Mouse (Mus musculus): ENCODE measurements around the gene Amph. TPM values are rescaled to one million over a fixed set of nuclear protein-coding genes. Genes with fewer than 3 reads are reported as not detected.
"Not testable (repeated sequence)": the region's sequence is repeated elsewhere in the genome, so short reads cannot be mapped to it uniquely, and the experiment has no call there.

Gene Amph
- polyA plus RNA-seq, 1 experiment: 159 TPM

- DNase-seq: peak; percentile 69 to 89
- Histone ChIP-seq H3K4me1 (ENCODE audit: control insufficient read depth, insufficient read depth, low read length) (peaks cover 13% of the 10 kb centered on the region), H3K27me3 (ENCODE audit: control insufficient read depth, insufficient read depth, low read length) (no peaks in the 10 kb centered on the region), H3K27ac (ENCODE audit: insufficient read depth, low read length) (no peak overlapping the region), H3K4me3 (replicated peaks; ENCODE audit: insufficient read depth, low read depth, low read length) (no peak overlapping the region)
- 22% methylated on average over 4 of the region's 4 CpGs for WGBS
- no peak for TF ChIP-seq CTCF (IDR thresholded peaks at IDR 0.05; ENCODE audit: borderline replicate concordance, insufficient read depth, low read depth, low read length)
- TF ChIP-seq POLR2A (IDR thresholded peaks at IDR 0.05; ENCODE audit: borderline replicate concordance, insufficient read depth, low read length): no peak
These were observed 149.1 kb downstream of the Amph start for GRCm38 (mm10) chr13:19097117-19097516.

- peak overlapping the region; percentile 46 for H3K27ac ChIP-seq (ENCODE audit: insufficient read depth, low read length)
- H3K4me1 ChIP-seq (ENCODE audit: control insufficient read depth, insufficient read depth, low read length): peaks cover 5% of the 10 kb centered on the region
- peak in 1 of 2 experiments; percentile 47 for DNase-seq
- no peaks in the 10 kb centered on the region for H3K27me3 ChIP-seq (ENCODE audit: control insufficient read depth, insufficient read depth, low read length)
- no peak overlapping the region for H3K4me3 ChIP-seq (replicated peaks; ENCODE audit: insufficient read depth, low read depth, low read length)
- WGBS: 36% methylated on average over 10 of the region's 10 CpGs
- TF ChIP-seq POLR2A (IDR thresholded peaks at IDR 0.05; ENCODE audit: borderline replicate concordance, insufficient read depth, low read length): no peak
- TF ChIP-seq CTCF (IDR thresholded peaks at IDR 0.05; ENCODE audit: borderline replicate concordance, insufficient read depth, low read depth, low read length): no peak
These were observed 153.9 kb downstream of the Amph start for GRCm38 (mm10) chr13:19101889-19102402.

GRCm38 (mm10) chr13:19106418-19106817 lies 158.4 kb downstream of the Amph start:
- DNase-seq: peak in 1 of 2 experiments; percentile 53
- Histone ChIP-seq H3K27me3 (ENCODE audit: control insufficient read depth, insufficient read depth, low read length) (no peaks in the 10 kb centered on the region), H3K4me1 (ENCODE audit: control insufficient read depth, insufficient read depth, low read length) (peaks cover 5% of the 10 kb centered on the region), H3K27ac (ENCODE audit: insufficient read depth, low read length) (no peak overlapping the region), H3K4me3 (replicated peaks; ENCODE audit: insufficient read depth, low read depth, low read length) (no peak overlapping the region)
- TF ChIP-seq POLR2A (IDR thresholded peaks at IDR 0.05; ENCODE audit: borderline replicate concordance, insufficient read depth, low read length): no peak
- peak; percentile 59; the same call in 1 of the 2 replicates for TF ChIP-seq CTCF (IDR thresholded peaks at IDR 0.05; ENCODE audit: borderline replicate concordance, insufficient read depth, low read depth, low read length)
- WGBS: 28% methylated on average over 5 of the region's 5 CpGs

- TF ChIP-seq CTCF (IDR thresholded peaks at IDR 0.05; ENCODE audit: borderline replicate concordance, insufficient read depth, low read depth, low read length): no peak
- no peak for TF ChIP-seq POLR2A (IDR thresholded peaks at IDR 0.05; ENCODE audit: borderline replicate concordance, insufficient read depth, low read length)
- 68% methylated on average over 3 of the region's 3 CpGs for WGBS
- H3K27ac ChIP-seq (ENCODE audit: insufficient read depth, low read length): no peak overlapping the region
- no peaks in the 10 kb centered on the region for H3K27me3 ChIP-seq (ENCODE audit: control insufficient read depth, insufficient read depth, low read length)
- DNase-seq: no peak
- no peak overlapping the region for H3K4me3 ChIP-seq (replicated peaks; ENCODE audit: insufficient read depth, low read depth, low read length)
- no peaks in the 10 kb centered on the region; the same call in none of the 2 replicates for H3K4me1 ChIP-seq (ENCODE audit: control insufficient read depth, insufficient read depth, low read length)
These were observed 161.3 kb downstream of the Amph start for GRCm38 (mm10) chr13:19109331-19109730.

DNA sequence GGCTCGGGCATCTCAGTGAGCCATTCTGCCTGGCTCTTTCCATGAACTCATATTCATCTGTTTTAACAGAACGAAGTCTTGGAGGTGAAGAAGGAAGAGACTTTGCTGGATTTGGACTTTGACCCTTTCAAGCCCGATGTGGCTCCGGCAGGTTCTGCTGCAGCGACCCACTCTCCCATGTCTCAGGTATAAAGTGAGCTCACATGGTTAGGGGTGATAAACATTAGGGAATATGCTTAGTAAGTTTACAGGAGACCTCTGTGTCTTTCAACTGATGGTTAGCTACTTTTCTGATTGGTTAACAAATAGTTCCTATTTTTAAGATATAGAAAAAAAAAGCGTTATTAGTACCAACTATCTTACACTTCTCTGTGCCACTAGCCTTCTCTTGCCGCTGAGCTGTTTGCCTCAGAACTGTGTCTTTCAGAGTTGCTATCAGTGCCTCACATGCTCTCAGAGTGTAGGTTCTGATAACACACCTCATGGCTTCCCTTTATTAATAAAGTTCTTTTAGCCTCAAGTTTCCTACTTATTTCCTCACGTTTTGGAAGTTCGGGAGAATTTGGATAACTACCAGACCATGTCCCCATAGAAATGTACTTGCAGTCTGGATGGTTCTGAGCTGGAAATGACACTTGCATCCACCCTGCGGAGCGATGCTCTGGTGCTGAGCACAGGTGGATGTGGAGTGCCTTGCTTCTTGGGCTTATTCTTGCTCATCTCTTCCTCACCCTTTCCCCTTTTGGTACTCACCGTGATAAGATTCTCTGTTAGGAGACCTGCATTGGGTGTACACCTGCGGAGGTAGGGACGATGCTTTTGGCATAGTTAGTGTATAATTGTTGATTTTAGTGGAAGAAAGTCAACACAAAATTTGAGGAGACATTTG lies 165.3 kb downstream of the Amph start:
- H3K4me3 ChIP-seq (replicated peaks; ENCODE audit: insufficient read depth, low read depth, low read length): no peak overlapping the region
- DNase-seq: no peak
- no peak for TF ChIP-seq CTCF (IDR thresholded peaks at IDR 0.05; ENCODE audit: borderline replicate concordance, insufficient read depth, low read depth, low read length)
- no peak for TF ChIP-seq POLR2A (IDR thresholded peaks at IDR 0.05; ENCODE audit: borderline replicate concordance, insufficient read depth, low read length)
- H3K27me3 ChIP-seq (ENCODE audit: control insufficient read depth, insufficient read depth, low read length): no peaks in the 10 kb centered on the region
- no peaks in the 10 kb centered on the region; the same call in 1 of the 2 replicates for H3K4me1 ChIP-seq (ENCODE audit: control insufficient read depth, insufficient read depth, low read length)
- H3K27ac ChIP-seq (ENCODE audit: insufficient read depth, low read length): no peak overlapping the region
- 91% methylated on average over 14 of the region's 14 CpGs for WGBS

GRCm38 (mm10) chr13:19114761-19115160 lies 166.8 kb downstream of the Amph start:
- not testable (repeated sequence) for H3K27me3 ChIP-seq (ENCODE audit: control insufficient read depth, insufficient read depth, low read length); H3K4me3 ChIP-seq (replicated peaks; ENCODE audit: insufficient read depth, low read depth, low read length); H3K27ac ChIP-seq (ENCODE audit: insufficient read depth, low read length); H3K4me1 ChIP-seq (ENCODE audit: control insufficient read depth, insufficient read depth, low read length); DNase-seq
- 91% methylated on average over 5 of the region's 9 CpGs for WGBS

- Histone ChIP-seq H3K27ac (ENCODE audit: insufficient read depth, low read length) (no peak overlapping the region), H3K4me1 (ENCODE audit: control insufficient read depth, insufficient read depth, low read length) (no peaks in the 10 kb centered on the region), H3K4me3 (replicated peaks; ENCODE audit: insufficient read depth, low read depth, low read length) (no peak overlapping the region), H3K27me3 (ENCODE audit: control insufficient read depth, insufficient read depth, low read length) (no peaks in the 10 kb centered on the region)
- 83% methylated on average over 5 of the region's 5 CpGs for WGBS
- DNase-seq: no peak
- TF ChIP-seq POLR2A (IDR thresholded peaks at IDR 0.05; ENCODE audit: borderline replicate concordance, insufficient read depth, low read length) (no peak), CTCF (IDR thresholded peaks at IDR 0.05; ENCODE audit: borderline replicate concordance, insufficient read depth, low read depth, low read length) (no peak)
These were observed 179.0 kb downstream of the Amph start for GRCm38 (mm10) chr13:19126912-19127552.

Measured in cerebellum, adult 2 months (tissue).